Mouse (Mus musculus): ENCODE measurements around the gene Xrcc5. TPM values are rescaled to one million over a fixed set of nuclear protein-coding genes. Genes with fewer than 3 reads are reported as not detected.

Gene Xrcc5
- polyA plus RNA-seq, 1 experiment: 4.7 TPM

GRCm38 (mm10) chr1:72358216-72358615, 51.0 kb downstream of the Xrcc5 start:
- Histone ChIP-seq H3K27me3 (ENCODE audit: control insufficient read depth, insufficient read depth, low read length) (no peaks in the 10 kb centered on the region), H3K36me3 (ENCODE audit: control insufficient read depth, insufficient read depth, low read length) (no peaks in the 10 kb centered on the region), H3K27ac (ENCODE audit: control insufficient read depth, insufficient read depth, low read length) (no peak overlapping the region), H3K4me3 (ENCODE audit: control insufficient read depth, insufficient read depth, low read length) (no peak overlapping the region), H3K4me1 (replicated peaks; ENCODE audit: control insufficient read depth, insufficient read depth, low read length) (no peaks in the 10 kb centered on the region)
- WGBS: 96% methylated on average over 2 of the region's 2 CpGs
- DNase-seq: no peak
- TF ChIP-seq POLR2A (IDR thresholded peaks at IDR 0.05; ENCODE audit: control insufficient read depth, extremely low read depth, insufficient read depth, low read length, poor library complexity) (no peak), CTCF (IDR thresholded peaks at IDR 0.05; ENCODE audit: borderline replicate concordance, control insufficient read depth, extremely low read depth, insufficient read depth, low read length, poor library complexity) (no peak)

GRCm38 (mm10) chr1:72359462-72359861, 52.2 kb downstream of the Xrcc5 start:
- no peak for DNase-seq
- Histone ChIP-seq H3K27ac (ENCODE audit: control insufficient read depth, insufficient read depth, low read length) (no peak overlapping the region), H3K4me3 (ENCODE audit: control insufficient read depth, insufficient read depth, low read length) (no peak overlapping the region), H3K36me3 (ENCODE audit: control insufficient read depth, insufficient read depth, low read length) (no peaks in the 10 kb centered on the region), H3K27me3 (ENCODE audit: control insufficient read depth, insufficient read depth, low read length) (no peaks in the 10 kb centered on the region), H3K4me1 (replicated peaks; ENCODE audit: control insufficient read depth, insufficient read depth, low read length) (no peaks in the 10 kb centered on the region)
- TF ChIP-seq CTCF (IDR thresholded peaks at IDR 0.05; ENCODE audit: borderline replicate concordance, control insufficient read depth, extremely low read depth, insufficient read depth, low read length, poor library complexity) (no peak), POLR2A (IDR thresholded peaks at IDR 0.05; ENCODE audit: control insufficient read depth, extremely low read depth, insufficient read depth, low read length, poor library complexity) (no peak)
- 8% methylated on average over 2 of the region's 2 CpGs for WGBS

DNA sequence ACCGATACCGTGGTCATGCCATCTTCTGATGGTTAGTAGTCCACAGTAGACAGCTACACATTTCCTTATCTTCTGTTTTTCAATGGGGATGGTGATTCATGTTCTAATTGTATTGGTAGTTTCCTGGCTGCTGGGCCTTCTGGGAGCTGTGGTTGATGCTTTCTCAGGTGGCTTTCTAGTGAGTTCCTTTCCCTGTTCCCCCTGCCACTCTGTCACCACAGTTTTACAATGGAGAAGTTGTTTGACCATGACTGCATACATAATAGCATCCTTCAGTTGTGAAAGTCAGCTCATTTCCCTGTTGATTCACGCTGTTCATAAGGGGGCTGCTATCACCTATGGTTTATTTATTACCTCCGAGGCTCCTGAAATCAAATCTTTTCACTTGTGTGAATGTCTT, 53.6 kb downstream of the Xrcc5 start:
- TF ChIP-seq POLR2A (IDR thresholded peaks at IDR 0.05; ENCODE audit: control insufficient read depth, extremely low read depth, insufficient read depth, low read length, poor library complexity): no peak
- TF ChIP-seq CTCF (IDR thresholded peaks at IDR 0.05; ENCODE audit: borderline replicate concordance, control insufficient read depth, extremely low read depth, insufficient read depth, low read length, poor library complexity): no peak

DNA sequence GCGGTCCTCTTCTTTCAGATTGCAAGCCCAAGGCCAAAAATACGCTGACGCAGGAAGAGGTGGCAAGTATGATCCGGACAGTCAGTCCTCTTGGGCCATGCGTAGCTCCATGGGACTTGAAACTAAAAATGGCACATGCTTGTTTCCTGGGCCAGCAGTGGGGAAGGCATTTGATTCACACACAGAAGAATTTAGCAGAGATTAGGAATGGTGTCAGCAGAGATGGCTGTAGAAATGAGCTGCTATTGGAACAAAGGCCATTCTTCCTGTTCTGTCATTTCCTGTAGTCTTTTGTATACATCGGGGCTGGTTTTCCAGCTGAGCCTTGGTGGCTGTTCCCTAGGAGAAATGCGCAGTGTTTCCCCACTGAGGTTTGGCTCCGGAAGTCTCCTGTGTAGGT, 57.4 kb downstream of the Xrcc5 start:
- WGBS: 93% methylated on average over 8 of the region's 8 CpGs
- DNase-seq: no peak
- H3K36me3 ChIP-seq (ENCODE audit: control insufficient read depth, insufficient read depth, low read length): no peaks in the 10 kb centered on the region
- no peaks in the 10 kb centered on the region for H3K4me1 ChIP-seq (replicated peaks; ENCODE audit: control insufficient read depth, insufficient read depth, low read length)
- no peaks in the 10 kb centered on the region for H3K27me3 ChIP-seq (ENCODE audit: control insufficient read depth, insufficient read depth, low read length)
- H3K4me3 ChIP-seq (ENCODE audit: control insufficient read depth, insufficient read depth, low read length): no peak overlapping the region
- no peak overlapping the region for H3K27ac ChIP-seq (ENCODE audit: control insufficient read depth, insufficient read depth, low read length)
- TF ChIP-seq CTCF (IDR thresholded peaks at IDR 0.05; ENCODE audit: borderline replicate concordance, control insufficient read depth, extremely low read depth, insufficient read depth, low read length, poor library complexity) (no peak), POLR2A (IDR thresholded peaks at IDR 0.05; ENCODE audit: control insufficient read depth, extremely low read depth, insufficient read depth, low read length, poor library complexity) (no peak)

More for the DNA sequence above, 53.6 kb downstream of the Xrcc5 start:
- Histone ChIP-seq H3K27me3 (ENCODE audit: control insufficient read depth, insufficient read depth, low read length) (no peaks in the 10 kb centered on the region), H3K27ac (ENCODE audit: control insufficient read depth, insufficient read depth, low read length) (no peak overlapping the region), H3K4me3 (ENCODE audit: control insufficient read depth, insufficient read depth, low read length) (no peak overlapping the region), H3K4me1 (replicated peaks; ENCODE audit: control insufficient read depth, insufficient read depth, low read length) (no peaks in the 10 kb centered on the region), H3K36me3 (ENCODE audit: control insufficient read depth, insufficient read depth, low read length) (no peaks in the 10 kb centered on the region)
- no peak for DNase-seq
- WGBS: 96% methylated on average over 4 of the region's 4 CpGs

DNA sequence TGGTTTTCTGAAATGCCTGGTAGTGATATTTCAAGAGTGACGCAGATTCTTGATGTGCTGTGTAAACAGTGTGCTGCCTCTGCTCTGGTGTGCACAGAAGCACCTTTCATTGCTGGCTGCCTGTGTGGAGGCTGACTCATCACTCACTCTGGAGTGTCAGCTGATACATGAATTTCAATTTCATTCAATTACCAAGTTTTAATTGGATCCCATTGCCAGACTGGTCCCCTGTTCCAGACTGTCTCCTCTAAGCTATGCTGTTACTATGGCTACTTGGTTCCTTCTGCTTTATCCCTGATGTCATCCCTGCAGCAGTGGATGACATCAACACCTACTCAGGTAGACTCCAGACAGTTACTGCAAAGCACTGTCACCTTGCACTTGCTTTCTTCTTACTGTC, 65.3 kb downstream of the Xrcc5 start:
- Histone ChIP-seq H3K27ac (ENCODE audit: control insufficient read depth, insufficient read depth, low read length) (no peak overlapping the region), H3K4me3 (ENCODE audit: control insufficient read depth, insufficient read depth, low read length) (no peak overlapping the region), H3K4me1 (replicated peaks; ENCODE audit: control insufficient read depth, insufficient read depth, low read length) (no peaks in the 10 kb centered on the region), H3K36me3 (ENCODE audit: control insufficient read depth, insufficient read depth, low read length) (no peaks in the 10 kb centered on the region), H3K27me3 (ENCODE audit: control insufficient read depth, insufficient read depth, low read length) (no peaks in the 10 kb centered on the region)
- TF ChIP-seq POLR2A (IDR thresholded peaks at IDR 0.05; ENCODE audit: control insufficient read depth, extremely low read depth, insufficient read depth, low read length, poor library complexity): no peak
- TF ChIP-seq CTCF (IDR thresholded peaks at IDR 0.05; ENCODE audit: borderline replicate concordance, control insufficient read depth, extremely low read depth, insufficient read depth, low read length, poor library complexity): no peak
- DNase-seq: no peak
- WGBS: 89% methylated on average over 1 of the region's 1 CpGs

DNA sequence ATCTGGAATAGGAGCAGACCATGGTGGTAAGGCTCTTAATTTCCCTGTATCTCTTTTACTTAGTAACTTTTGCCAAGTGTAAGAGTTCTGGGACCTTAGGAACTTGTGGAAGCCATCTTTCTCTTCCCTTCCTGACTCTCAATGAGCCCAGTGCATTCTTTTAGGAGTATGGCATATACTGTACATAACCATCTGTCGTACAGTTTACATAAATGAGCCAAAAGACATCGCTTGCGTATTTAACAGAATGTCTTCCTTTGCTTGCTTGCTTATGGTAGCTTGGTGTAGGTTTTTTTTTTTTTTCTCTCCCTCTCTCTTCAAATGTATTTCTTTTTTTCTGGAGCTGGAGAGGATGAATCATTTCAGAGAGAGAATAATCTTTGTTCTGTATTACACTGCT, 65.7 kb downstream of the Xrcc5 start:
- WGBS: 95% methylated on average over 3 of the region's 3 CpGs
- no peak for DNase-seq
- TF ChIP-seq CTCF (IDR thresholded peaks at IDR 0.05; ENCODE audit: borderline replicate concordance, control insufficient read depth, extremely low read depth, insufficient read depth, low read length, poor library complexity): no peak
- TF ChIP-seq POLR2A (IDR thresholded peaks at IDR 0.05; ENCODE audit: control insufficient read depth, extremely low read depth, insufficient read depth, low read length, poor library complexity): no peak
- H3K36me3 ChIP-seq (ENCODE audit: control insufficient read depth, insufficient read depth, low read length): no peaks in the 10 kb centered on the region
- no peaks in the 10 kb centered on the region for H3K27me3 ChIP-seq (ENCODE audit: control insufficient read depth, insufficient read depth, low read length)
- H3K4me3 ChIP-seq (ENCODE audit: control insufficient read depth, insufficient read depth, low read length): no peak overlapping the region
- no peaks in the 10 kb centered on the region for H3K4me1 ChIP-seq (replicated peaks; ENCODE audit: control insufficient read depth, insufficient read depth, low read length)
- H3K27ac ChIP-seq (ENCODE audit: control insufficient read depth, insufficient read depth, low read length): no peak overlapping the region

DNA sequence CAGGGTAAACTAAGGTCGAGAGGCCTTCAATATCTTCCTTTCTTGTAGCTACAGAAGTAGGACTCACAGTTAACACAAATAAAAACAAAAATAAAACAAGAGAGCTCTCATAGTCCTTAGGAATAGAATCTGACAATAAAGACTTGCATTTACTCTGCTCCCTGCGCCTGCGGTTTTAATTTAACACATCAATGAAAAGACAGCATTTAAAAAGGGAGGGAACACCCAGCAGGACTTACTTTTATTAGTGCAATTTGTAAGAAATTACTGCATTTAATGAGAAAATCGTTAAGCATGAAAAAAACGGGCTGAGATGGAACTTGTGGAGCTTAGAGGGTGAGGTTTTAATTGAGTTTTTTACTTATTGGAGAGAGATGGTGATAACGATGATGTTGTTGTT, 66.4 kb downstream of the Xrcc5 start:
- Histone ChIP-seq H3K27me3 (ENCODE audit: control insufficient read depth, insufficient read depth, low read length) (no peaks in the 10 kb centered on the region), H3K4me3 (ENCODE audit: control insufficient read depth, insufficient read depth, low read length) (no peak overlapping the region), H3K36me3 (ENCODE audit: control insufficient read depth, insufficient read depth, low read length) (no peaks in the 10 kb centered on the region), H3K27ac (ENCODE audit: control insufficient read depth, insufficient read depth, low read length) (no peak overlapping the region), H3K4me1 (replicated peaks; ENCODE audit: control insufficient read depth, insufficient read depth, low read length) (no peaks in the 10 kb centered on the region)
- no peak for DNase-seq
- TF ChIP-seq POLR2A (IDR thresholded peaks at IDR 0.05; ENCODE audit: control insufficient read depth, extremely low read depth, insufficient read depth, low read length, poor library complexity) (no peak), CTCF (IDR thresholded peaks at IDR 0.05; ENCODE audit: borderline replicate concordance, control insufficient read depth, extremely low read depth, insufficient read depth, low read length, poor library complexity) (no peak)
- whole genome bisulfite sequencing: 92% methylated on average over 6 of the region's 6 CpGs

Measured in thymus, adult 2 months (tissue).